Mouse (Mus musculus): Measurements from ENCODE around the gene Traf1.

Traf1 gene

DNA sequence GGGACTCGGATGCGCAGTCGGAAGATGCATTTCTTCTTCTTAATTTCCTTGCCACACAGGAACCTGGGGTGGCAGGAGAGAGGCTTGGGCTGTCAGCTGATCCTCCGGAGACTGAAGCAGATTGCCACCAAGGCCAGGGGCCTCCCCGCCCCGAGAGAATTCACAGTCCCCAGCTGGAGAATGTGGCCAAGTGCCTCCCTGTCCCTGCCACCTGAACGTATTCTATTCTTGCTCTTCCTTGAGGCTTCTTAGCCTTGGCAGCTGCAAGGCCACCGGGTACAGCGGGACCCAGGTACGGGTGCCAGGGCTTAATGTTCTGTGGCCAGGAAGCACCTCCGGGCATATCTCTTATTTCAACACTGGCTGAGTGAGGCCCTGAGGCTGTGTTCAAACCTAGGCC is 61.9 kb downstream of the Traf1 start:
- DNase-seq, result no peak

DNA sequence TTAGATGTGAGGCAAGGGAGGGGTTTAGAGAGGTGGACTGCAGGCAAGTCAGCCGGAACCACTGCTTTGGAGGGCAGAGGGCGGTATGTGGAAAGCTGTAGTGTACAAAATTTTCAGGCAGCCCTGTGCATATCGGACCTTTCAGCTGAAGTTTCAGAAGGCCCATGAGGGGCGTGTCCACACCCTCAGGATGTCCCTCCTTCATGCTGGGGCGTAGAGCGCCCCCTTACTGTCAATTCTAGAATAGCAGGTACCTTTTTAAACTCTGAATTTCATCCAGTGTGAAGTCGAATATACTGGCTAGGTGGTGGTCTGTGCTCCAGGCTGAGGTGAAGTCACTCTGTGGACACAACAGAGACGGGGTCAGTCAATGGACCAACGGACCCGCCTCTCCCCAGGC is 63.8 kb downstream of the Traf1 start:
- DNase-seq, result peak; percentile 69

DNA sequence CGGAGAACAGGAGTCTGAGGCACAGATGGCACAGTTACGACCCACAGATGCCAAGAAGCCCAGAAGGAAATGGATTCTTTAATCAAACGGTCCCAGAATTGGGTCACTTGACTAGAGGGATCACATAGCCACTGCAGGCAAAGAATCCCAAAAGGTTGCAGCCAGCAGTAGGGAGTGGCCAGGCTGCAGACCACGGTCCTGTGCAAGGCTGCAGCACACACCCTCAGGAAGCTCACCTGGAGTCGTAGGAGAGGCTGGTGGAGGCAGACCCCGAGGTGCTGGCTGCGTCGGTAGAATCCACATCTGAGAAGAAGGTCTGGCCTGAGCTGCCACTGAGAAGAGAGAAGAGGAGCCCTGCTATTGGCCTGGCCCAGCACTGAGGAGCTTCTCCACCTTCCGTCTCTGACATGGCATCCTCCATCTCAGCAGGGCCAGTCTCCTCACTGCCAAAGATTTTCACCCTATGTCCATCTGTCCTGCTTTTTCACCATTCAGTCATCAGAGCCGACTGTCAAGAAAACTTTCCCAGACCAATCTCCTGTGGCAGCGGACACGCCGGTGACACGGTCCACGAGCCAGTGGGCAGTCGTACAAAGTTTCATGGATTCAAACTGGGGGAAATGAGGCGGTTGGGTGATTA is 64.6 kb downstream of the Traf1 start:
- DNase-seq, result no peak

DNA sequence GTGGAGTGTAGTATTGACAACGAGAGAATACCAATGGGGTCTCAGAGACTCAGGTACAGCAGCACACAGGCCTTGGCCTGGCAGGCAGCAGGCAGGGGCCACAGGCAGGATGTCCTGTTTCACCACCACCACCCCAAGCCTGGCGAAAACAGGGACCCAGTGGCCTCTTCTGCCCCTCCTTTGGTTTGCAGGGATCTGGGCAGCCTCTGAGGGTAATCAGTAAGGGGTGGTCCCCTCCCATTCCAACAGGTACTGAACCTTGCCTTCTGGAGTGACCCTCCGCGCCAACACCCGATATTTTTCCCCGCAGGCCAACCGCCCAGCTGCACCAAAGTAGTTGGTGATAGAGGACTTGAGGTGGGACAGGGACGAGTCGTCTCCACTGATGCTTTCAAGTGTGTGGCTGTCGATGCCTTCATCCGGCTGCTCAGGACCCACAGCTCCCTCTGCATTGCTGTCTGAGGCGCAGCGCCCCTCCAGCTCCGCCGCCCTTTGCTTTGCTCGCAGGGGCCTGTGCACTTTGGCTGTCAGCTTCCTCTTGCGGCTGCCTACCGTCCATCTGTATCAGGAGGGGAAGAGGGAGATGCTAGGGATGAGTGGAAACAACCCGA is 66.0 kb downstream of the Traf1 start:
- DNase-seq, result no peak

DNA sequence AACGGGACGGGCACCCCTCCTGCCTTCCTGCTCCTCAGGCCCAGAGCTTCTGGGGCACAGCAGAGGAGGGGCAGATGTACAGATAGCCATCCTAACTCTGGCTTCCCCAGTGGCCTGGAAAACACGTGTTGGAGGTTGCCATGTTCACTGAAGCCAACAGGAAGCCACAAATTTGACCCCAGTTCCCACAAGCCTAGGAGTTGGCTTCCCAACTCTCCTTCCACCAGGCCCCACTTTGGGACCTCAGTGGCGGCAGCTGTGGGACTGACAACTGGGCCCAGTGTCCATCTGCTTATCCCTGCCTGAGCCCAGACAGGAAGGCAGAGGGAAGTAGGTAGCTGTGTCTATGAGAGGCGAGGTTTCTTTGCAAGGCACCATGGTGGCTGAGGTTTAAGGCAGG is 67.6 kb downstream of the Traf1 start:
- no peak for DNase-seq
